10 mouse cellular contexts compared by ENCODE assay signal in genomic region chr12:118811328-118811961, GRCm38 (mm10). TPM values are rescaled to one million over a fixed set of nuclear protein-coding genes. Genes with fewer than 3 reads are reported as not detected.
DNase-seq lines count a peak whose midpoint lies in the region; ATAC-seq and TF ChIP-seq lines count a peak whose summit lies in the region.
"Had no signal": no experiment of that assay in that cellular context is flagged by ENCODE, and none has a peak within 500 bp of the region (broad histone marks: within the 10 kb centered on the region; RNA-seq: fewer than 3 reads in every experiment).

No protein-coding gene starts in this region.

- 2% methylated on average over 17 of the region's 17 CpGs for WGBS in heart, embryonic 13.5 days
- 3% methylated on average over 17 of the region's 17 CpGs for WGBS in hindbrain, embryonic 11.5 days
- WGBS in midbrain, embryonic 13.5 days, result under 1% methylated on average over 16 of the region's 17 CpGs
- 6% methylated on average over 17 of the region's 17 CpGs for WGBS in lung, postnatal 0 days

- no peak overlapping the region for H3K27ac ChIP-seq in heart, embryonic 13.5 days (replicated peaks)
- no peak overlapping the region for H3K27ac ChIP-seq in hindbrain, embryonic 11.5 days (ENCODE audit: low read depth, low read length)
- H3K27ac ChIP-seq in midbrain, embryonic 13.5 days, result no peak overlapping the region
- no peak overlapping the region for H3K27ac ChIP-seq in lung, postnatal 0 days (ENCODE audit: low read length)
- H3K27ac ChIP-seq: gastrocnemius, adult 2 months; liver, embryonic 13.5 days had no signal

- no peaks in the 10 kb centered on the region for H3K9me3 ChIP-seq in heart, embryonic 13.5 days
- no peaks in the 10 kb centered on the region for H3K9me3 ChIP-seq in hindbrain, embryonic 11.5 days (ENCODE audit: control insufficient read depth, low read length)
- no peaks in the 10 kb centered on the region for H3K9me3 ChIP-seq in midbrain, embryonic 13.5 days
- H3K9me3 ChIP-seq in lung, postnatal 0 days (ENCODE audit: low read length), result no peaks in the 10 kb centered on the region
- H3K9me3 ChIP-seq: liver, embryonic 13.5 days had no signal

- TF ChIP-seq CTCF in lung, postnatal 0 days (IDR thresholded peaks at IDR 0.05), result no peak

- no peak overlapping the region for H3K9ac ChIP-seq in heart, embryonic 13.5 days
- H3K9ac ChIP-seq in hindbrain, embryonic 11.5 days (ENCODE audit: low read depth, low read length), result no peak overlapping the region
- H3K9ac ChIP-seq in midbrain, embryonic 13.5 days (replicated peaks), result no peak overlapping the region
- no peak overlapping the region for H3K9ac ChIP-seq in lung, postnatal 0 days (replicated peaks; ENCODE audit: low read depth)
- H3K9ac ChIP-seq: liver, embryonic 13.5 days had no signal

- peak overlapping the region; percentile 60 for H3K4me2 ChIP-seq in heart, embryonic 13.5 days
- peak overlapping the region; percentile 33 for H3K4me2 ChIP-seq in hindbrain, embryonic 11.5 days (replicated peaks; ENCODE audit: low read depth, low read length)
- H3K4me2 ChIP-seq in midbrain, embryonic 13.5 days (replicated peaks), result peak overlapping the region; percentile 40
- H3K4me2 ChIP-seq in lung, postnatal 0 days (replicated peaks; ENCODE audit: low read depth, low read length), result no peak overlapping the region
- H3K4me2 ChIP-seq: liver, embryonic 13.5 days had no signal

- H3K4me1 ChIP-seq in heart, embryonic 13.5 days, result 0 out of 2 replicates have a peak, but pooled peaks cover 3% of the 10 kb centered on the region
- no peaks in the 10 kb centered on the region for H3K4me1 ChIP-seq in hindbrain, embryonic 11.5 days (replicated peaks; ENCODE audit: control insufficient read depth, insufficient read depth, low read length)
- peaks cover 9% of the 10 kb centered on the region for H3K4me1 ChIP-seq in midbrain, embryonic 13.5 days (replicated peaks)
- H3K4me1 ChIP-seq in lung, postnatal 0 days (ENCODE audit: insufficient read depth, low read depth, low read length), result no peaks in the 10 kb centered on the region
- H3K4me1 ChIP-seq: liver, embryonic 13.5 days had no signal

- intact Hi-C loops in heart, postnatal 25 days (cut with DNase I), result no loop called here

- no peak for DNase-seq in heart, postnatal 25 days (ENCODE audit: low spot score)
- DNase-seq in embryo, embryonic 10.5 days (ENCODE audit: low spot score), result peak; percentile 46
- peak; percentile 24 for DNase-seq in hindbrain, embryonic 11.5 days (ENCODE audit: low spot score)
- no peak for DNase-seq in lung, postnatal 0 days (ENCODE audit: low spot score)
- no peak for DNase-seq in cerebellum, postnatal 14 days
- DNase-seq: gastrocnemius, adult 2 months; liver, embryonic 13.5 days had no signal

- TF ChIP-seq EP300 in lung, postnatal 0 days (IDR thresholded peaks at IDR 0.05), result no peak

- H3K36me3 ChIP-seq in heart, embryonic 13.5 days, result no peaks in the 10 kb centered on the region
- no peaks in the 10 kb centered on the region for H3K36me3 ChIP-seq in hindbrain, embryonic 11.5 days (ENCODE audit: control insufficient read depth, insufficient read depth, low read length)
- no peaks in the 10 kb centered on the region for H3K36me3 ChIP-seq in midbrain, embryonic 13.5 days
- H3K36me3 ChIP-seq in lung, postnatal 0 days (ENCODE audit: insufficient read depth, low read length), result no peaks in the 10 kb centered on the region
- H3K36me3 ChIP-seq: liver, embryonic 13.5 days had no signal

- H3K27me3 ChIP-seq in heart, embryonic 13.5 days (replicated peaks), result peaks cover 4% of the 10 kb centered on the region
- no peaks in the 10 kb centered on the region for H3K27me3 ChIP-seq in hindbrain, embryonic 11.5 days (ENCODE audit: control insufficient read depth, insufficient read depth, low read length)
- H3K27me3 ChIP-seq in midbrain, embryonic 13.5 days, result peaks cover 62% of the 10 kb centered on the region
- no peaks in the 10 kb centered on the region for H3K27me3 ChIP-seq in lung, postnatal 0 days (replicated peaks; ENCODE audit: insufficient read depth, low read length)
- H3K27me3 ChIP-seq: liver, embryonic 13.5 days had no signal

- peak overlapping the region; percentile 23; the same call in 1 of the 2 replicates for H3K4me3 ChIP-seq in heart, embryonic 13.5 days
- H3K4me3 ChIP-seq in hindbrain, embryonic 11.5 days (ENCODE audit: low read depth, low read length), result no peak overlapping the region
- peak overlapping the region; percentile 8 for H3K4me3 ChIP-seq in midbrain, embryonic 13.5 days (replicated peaks)
- no peak overlapping the region for H3K4me3 ChIP-seq in lung, postnatal 0 days (ENCODE audit: low read depth, low read length)
- H3K4me3 ChIP-seq: gastrocnemius, adult 2 months; liver, embryonic 13.5 days had no signal

- no peak for ATAC-seq in heart, embryonic 13.5 days (ENCODE audit: extremely low read depth, insufficient number of reproducible peaks, low FRiP score, low TSS enrichment)
- ATAC-seq in hindbrain, embryonic 11.5 days (ENCODE audit: low FRiP score), result peak; percentile 64; the same call in 1 of the 2 replicates
- peak; percentile 98 for ATAC-seq in midbrain, embryonic 13.5 days
- no peak for ATAC-seq in erythroblast, adult 5-6 weeks (replicated peaks; ENCODE audit: low FRiP score, poor library complexity, severe bottlenecking)
- no peak for ATAC-seq in lung, postnatal 0 days

RNA-seq across cellular contexts. Expression of gene Sp8, which starts 34.7 kb away (rescaled TPM):
- 0.03 TPM in 1 of 2 replicates, not detected in the other for polyA plus RNA-seq in heart, embryonic 13.5 days (2015; fragmentation: Nextera tagmentation; extraction: Ambion mirVana)
- total RNA-seq in heart, postnatal 25 days (2021), result not detected
- 10.8 and 12.2 TPM in 2 replicates for polyA plus RNA-seq in hindbrain, embryonic 11.5 days (2014; fragmentation: Nextera tagmentation; extraction: Ambion mirVana)
- 5.7 and 6.5 TPM in 2 replicates for polyA plus RNA-seq in midbrain, embryonic 13.5 days (2015; fragmentation: Nextera tagmentation; extraction: Ambion mirVana)
- not detected in 2 replicates for total RNA-seq in erythroblast, adult 5-6 weeks (2015; ENCODE audit: low replicate concordance)
- not detected in 2 replicates for total RNA-seq in erythroblast, adult 5-6 weeks (2017; ENCODE audit: low replicate concordance)
- not detected in 2 replicates for polyA plus RNA-seq in lung, postnatal 0 days (2015; fragmentation: Nextera tagmentation; extraction: Ambion mirVana)
- total RNA-seq: gastrocnemius, adult 2 months had no signal
- polyA plus RNA-seq: liver, embryonic 13.5 days had no signal

Comparison
In these comparisons a context has a peak if more than half of its experiments do, and no peak if none do; other contexts are left out.
1. ATAC-seq: peak in hindbrain, embryonic 11.5 days (single experiment) and midbrain, embryonic 13.5 days (single experiment); none in heart, embryonic 13.5 days (single experiment), erythroblast, adult 5-6 weeks (single experiment) and lung, postnatal 0 days (single experiment).
2. H3K4me3 ChIP-seq: peak in heart, embryonic 13.5 days (single experiment) and midbrain, embryonic 13.5 days (single experiment); none in hindbrain, embryonic 11.5 days (single experiment) and lung, postnatal 0 days (single experiment).
3. DNase-seq: peak in embryo, embryonic 10.5 days (single experiment) and hindbrain, embryonic 11.5 days (single experiment); none in heart, postnatal 25 days (single experiment), lung, postnatal 0 days (single experiment) and cerebellum, postnatal 14 days (0 of 2).